Mouse (Mus musculus) 3134 (cell line): ENCODE data around the gene Insig1.

ENCODE experiments used
- DNase-seq: peaks from one replicate; pipeline ENCODE4 v3.0.0-alpha.2; 2011; ENCODE audit warnings: low spot score; ENCODE audit not compliant: insufficient read length; ENCODE audit errors: extremely low read depth

The Insig1 gene

GRCm38 (mm10) chr5:28117882-28118530, 46.8 kb downstream of the Insig1 start:
- no peak for DNase-seq

- DNase-seq, result no peak
These were observed 47.4 kb downstream of the Insig1 start for GRCm38 (mm10) chr5:28118531-28118925.

GRCm38 (mm10) chr5:28119576-28119975, 48.4 kb downstream of the Insig1 start:
- no peak for DNase-seq

- DNase-seq, result no peak
These were observed 51.6 kb downstream of the Insig1 start for GRCm38 (mm10) chr5:28122491-28123454.

GRCm38 (mm10) chr5:28123455-28123825, 52.3 kb downstream of the Insig1 start:
- DNase-seq, result no peak

GRCm38 (mm10) chr5:28124321-28125230, 53.4 kb downstream of the Insig1 start:
- DNase-seq, result no peak
